Comparison of ENCODE assay signal across 29 mouse cellular contexts in genomic region chr11:118447346-118447745, GRCm38 (mm10). TPM values are rescaled to one million over a fixed set of nuclear protein-coding genes. Genes with fewer than 3 reads are reported as not detected.
A peak's percentile ranks its signal among the peaks of the same experiment; 100 is the strongest.
DNase-seq lines count a peak whose midpoint lies in the region; ATAC-seq lines count a peak whose summit lies in the region.
"Had no signal": no experiment of that assay in that cellular context is flagged by ENCODE, and none has a peak within 500 bp of the region (broad histone marks: within the 10 kb centered on the region; RNA-seq: fewer than 3 reads in every experiment).

No protein-coding gene starts in this region.

- H3K36me3 ChIP-seq in embryonic facial prominence, embryonic 13.5 days, result peaks cover 20% of the 10 kb centered on the region
- no peaks in the 10 kb centered on the region for H3K36me3 ChIP-seq in midbrain, embryonic 10.5 days
- no peaks in the 10 kb centered on the region for H3K36me3 ChIP-seq in hindbrain, embryonic 11.5 days (ENCODE audit: control insufficient read depth, insufficient read depth, low read length)
- H3K36me3 ChIP-seq: heart, embryonic 15.5 days; hindbrain, embryonic 13.5 days; midbrain, embryonic 15.5 days had no signal

- H3K9me3 ChIP-seq in embryonic facial prominence, embryonic 13.5 days, result no peaks in the 10 kb centered on the region
- H3K9me3 ChIP-seq in midbrain, embryonic 10.5 days (replicated peaks), result no peaks in the 10 kb centered on the region
- no peaks in the 10 kb centered on the region for H3K9me3 ChIP-seq in hindbrain, embryonic 11.5 days (ENCODE audit: control insufficient read depth, low read length)
- H3K9me3 ChIP-seq: embryonic facial prominence, embryonic 15.5 days; forebrain, embryonic 13.5 days; heart, embryonic 15.5 days; hindbrain, embryonic 13.5 days; midbrain, embryonic 15.5 days had no signal

- H3K4me3 ChIP-seq in embryonic facial prominence, embryonic 13.5 days, result no peak overlapping the region
- no peak overlapping the region for H3K4me3 ChIP-seq in midbrain, embryonic 10.5 days
- H3K4me3 ChIP-seq in hindbrain, embryonic 11.5 days (ENCODE audit: low read depth, low read length), result no peak overlapping the region
- H3K4me3 ChIP-seq: embryonic facial prominence, embryonic 15.5 days; forebrain, embryonic 13.5 days; heart, embryonic 15.5 days; hindbrain, embryonic 13.5 days; midbrain, embryonic 15.5 days had no signal

- DNase-seq in cerebellum, postnatal 10 days, result peak; percentile 75 to 83
- DNase-seq in cerebellum, adult 8-10 months, result no peak
- peak; percentile 50 for DNase-seq in gastrocnemius, postnatal 14 days
- DNase-seq in gastrocnemius, adult 18-20 months (ENCODE audit: low spot score), result no peak
- no peak for DNase-seq in midbrain, embryonic 10.5 days (ENCODE audit: low spot score)
- no peak for DNase-seq in hindbrain, embryonic 11.5 days (ENCODE audit: low spot score)
- DNase-seq: adrenal gland, postnatal 10 days; cerebellum, adult 9-11 months; heart, postnatal 36 days; kidney, adult 9 months; kidney, postnatal 14 days; layer of hippocampus, adult 9-11 months; liver; lung, adult 2 months; lung, postnatal 10 days; spleen, adult 18-20 months; thymus, postnatal 14 days had no signal

- no peaks in the 10 kb centered on the region for H3K27me3 ChIP-seq in embryonic facial prominence, embryonic 13.5 days
- peaks cover 21% of the 10 kb centered on the region for H3K27me3 ChIP-seq in midbrain, embryonic 10.5 days (ENCODE audit: low read depth, poor library complexity, severe bottlenecking)
- no peaks in the 10 kb centered on the region for H3K27me3 ChIP-seq in hindbrain, embryonic 11.5 days (ENCODE audit: control insufficient read depth, insufficient read depth, low read length)
- H3K27me3 ChIP-seq: embryonic facial prominence, embryonic 15.5 days had no signal

- no peak for ATAC-seq in embryonic facial prominence, embryonic 13.5 days (ENCODE audit: insufficient number of reproducible peaks, insufficient read depth, low FRiP score, low TSS enrichment, low read depth)
- ATAC-seq in hindbrain, embryonic 11.5 days (ENCODE audit: low FRiP score), result no peak
- ATAC-seq: forebrain, embryonic 13.5 days; intestine, embryonic 16.5 days; midbrain, embryonic 15.5 days had no signal

- WGBS in embryonic facial prominence, embryonic 13.5 days, result 27% methylated on average over 4 of the region's 4 CpGs
- WGBS in midbrain, embryonic 10.5 days, result 79% methylated on average over 4 of the region's 4 CpGs
- 77% methylated on average over 4 of the region's 4 CpGs for WGBS in hindbrain, embryonic 11.5 days

- peak overlapping the region; percentile 64 for H3K27ac ChIP-seq in embryonic facial prominence, embryonic 13.5 days
- no peak overlapping the region for H3K27ac ChIP-seq in midbrain, embryonic 10.5 days (replicated peaks)
- H3K27ac ChIP-seq in hindbrain, embryonic 11.5 days (ENCODE audit: low read depth, low read length), result no peak overlapping the region
- H3K27ac ChIP-seq: embryonic facial prominence, embryonic 15.5 days; forebrain, embryonic 13.5 days; heart, embryonic 15.5 days; hindbrain, embryonic 13.5 days; liver, embryonic 14.5 days; macrophage; midbrain, embryonic 15.5 days had no signal

- 0 out of 2 replicates have a peak overlapping the region, but pooled peaks have one; percentile 11 for H3K9ac ChIP-seq in embryonic facial prominence, embryonic 13.5 days
- H3K9ac ChIP-seq in hindbrain, embryonic 11.5 days (ENCODE audit: low read depth, low read length), result no peak overlapping the region
- H3K9ac ChIP-seq: embryonic facial prominence, embryonic 15.5 days; forebrain, embryonic 13.5 days; heart, embryonic 15.5 days; hindbrain, embryonic 13.5 days; liver, embryonic 14.5 days; midbrain, embryonic 15.5 days had no signal

- peaks cover 26% of the 10 kb centered on the region for H3K4me1 ChIP-seq in embryonic facial prominence, embryonic 13.5 days
- H3K4me1 ChIP-seq in midbrain, embryonic 10.5 days, result no peaks in the 10 kb centered on the region
- H3K4me1 ChIP-seq in hindbrain, embryonic 11.5 days (replicated peaks; ENCODE audit: control insufficient read depth, insufficient read depth, low read length), result no peaks in the 10 kb centered on the region
- H3K4me1 ChIP-seq: forebrain, embryonic 13.5 days; hindbrain, embryonic 13.5 days had no signal

- intact Hi-C loops in gastrocnemius, postnatal 14 days (cut with DNase I; ENCODE audit: low total_unique reads), result no loop called here

- no peak overlapping the region for H3K4me2 ChIP-seq in embryonic facial prominence, embryonic 13.5 days
- no peak overlapping the region for H3K4me2 ChIP-seq in hindbrain, embryonic 11.5 days (replicated peaks; ENCODE audit: low read depth, low read length)
- H3K4me2 ChIP-seq: embryonic facial prominence, embryonic 15.5 days; forebrain, embryonic 13.5 days; heart, embryonic 15.5 days; hindbrain, embryonic 13.5 days; midbrain, embryonic 15.5 days had no signal

RNA-seq across cellular contexts. Expression of gene C1qtnf1, which starts 19.3 kb away (rescaled TPM):
- total RNA-seq in gastrocnemius, postnatal 14 days (2021), result 10 to 100 TPM; 26.4 to 30.2 TPM
- total RNA-seq in gastrocnemius, adult 18-20 months (2021), result 1 to 10 TPM; 6.6 to 6.9 TPM
- 14.7 and 16.5 TPM in 2 replicates for polyA plus RNA-seq in embryonic facial prominence, embryonic 13.5 days (2015; fragmentation: Nextera tagmentation; extraction: Ambion mirVana)
- polyA plus RNA-seq in midbrain, embryonic 10.5 days (2016; fragmentation: Nextera tagmentation; extraction: Ambion mirVana), result 2.0 and 2.9 TPM in 2 replicates
- 1.1 and 2.5 TPM in 2 replicates for polyA plus RNA-seq in hindbrain, embryonic 11.5 days (2014; fragmentation: Nextera tagmentation; extraction: Ambion mirVana)
- total RNA-seq: granulocyte monocyte progenitor cell, adult 5-6 weeks; megakaryocyte-erythroid progenitor cell, adult 5-6 weeks; neutrophil, adult 5-6 weeks had no signal

RNA-seq across cellular contexts. Expression of gene Cant1, which starts 28.5 kb away (rescaled TPM):
- total RNA-seq in gastrocnemius, postnatal 14 days (2021), result 10 to 100 TPM; 11.0 to 11.7 TPM
- total RNA-seq in gastrocnemius, adult 18-20 months (2021), result 10 to 100 TPM; 10.7 to 11.9 TPM
- polyA plus RNA-seq in embryonic facial prominence, embryonic 13.5 days (2015; fragmentation: Nextera tagmentation; extraction: Ambion mirVana), result 28.9 and 30.7 TPM in 2 replicates
- 22.8 and 23.3 TPM in 2 replicates for polyA plus RNA-seq in midbrain, embryonic 10.5 days (2016; fragmentation: Nextera tagmentation; extraction: Ambion mirVana)
- 21.0 and 21.1 TPM in 2 replicates for polyA plus RNA-seq in hindbrain, embryonic 11.5 days (2014; fragmentation: Nextera tagmentation; extraction: Ambion mirVana)

RNA-seq across cellular contexts. Expression of gene Engase, which starts 29.3 kb away (rescaled TPM):
- total RNA-seq in gastrocnemius, postnatal 14 days (2021), result 10 to 100 TPM; 13.1 to 13.5 TPM
- 1 to 10 TPM; 3.5 to 4.1 TPM for total RNA-seq in gastrocnemius, adult 18-20 months (2021)
- 6.5 and 9.6 TPM in 2 replicates for polyA plus RNA-seq in embryonic facial prominence, embryonic 13.5 days (2015; fragmentation: Nextera tagmentation; extraction: Ambion mirVana)
- 7.3 and 8.6 TPM in 2 replicates for polyA plus RNA-seq in midbrain, embryonic 10.5 days (2016; fragmentation: Nextera tagmentation; extraction: Ambion mirVana)
- 4.7 and 4.8 TPM in 2 replicates for polyA plus RNA-seq in hindbrain, embryonic 11.5 days (2014; fragmentation: Nextera tagmentation; extraction: Ambion mirVana)

RNA-seq across cellular contexts. Expression of gene Lgals3bp, which starts 45.5 kb away (rescaled TPM):
- 10 to 100 TPM; 11.0 to 11.9 TPM for total RNA-seq in gastrocnemius, postnatal 14 days (2021)
- 10 to 100 TPM; 15.8 to 17.1 TPM for total RNA-seq in gastrocnemius, adult 18-20 months (2021)
- 5.6 and 6.8 TPM in 2 replicates for polyA plus RNA-seq in embryonic facial prominence, embryonic 13.5 days (2015; fragmentation: Nextera tagmentation; extraction: Ambion mirVana)
- polyA plus RNA-seq in midbrain, embryonic 10.5 days (2016; fragmentation: Nextera tagmentation; extraction: Ambion mirVana), result 0.68 and 1.7 TPM in 2 replicates
- 1.9 and 2.7 TPM in 2 replicates for polyA plus RNA-seq in hindbrain, embryonic 11.5 days (2014; fragmentation: Nextera tagmentation; extraction: Ambion mirVana)

Comparison
In these comparisons a context has a peak if more than half of its experiments do, and no peak if none do; other contexts are left out.
1. DNase-seq: peak in cerebellum, postnatal 10 days (2 of 2) and gastrocnemius, postnatal 14 days (single experiment); none in cerebellum, adult 8-10 months (single experiment), gastrocnemius, adult 18-20 months (single experiment), midbrain, embryonic 10.5 days (single experiment) and hindbrain, embryonic 11.5 days (single experiment).